Mouse (Mus musculus): ENCODE results near the gene Cyfip2.

GRCm38 (mm10) chr11:46290988-46291405 lies 21.7 kb downstream of the Cyfip2 start:
- peak; percentile 24; the same call in 1 of the 2 replicates for TF ChIP-seq CTCF (IDR thresholded peaks at IDR 0.05)
- TF ChIP-seq EP300 (IDR thresholded peaks at IDR 0.05) = no peak
